Mouse (Mus musculus) lung, adult 2 months (tissue): ENCODE data around the gene Gm49383.

Experiments used
- CTCF ChIP-seq: fragments of 200-500 bp; IDR thresholded peaks from 2 replicates; pipeline ENCODE4 v1.5.1; 2011; ENCODE audit warnings: mild to moderate bottlenecking, low read length, control low read depth; ENCODE audit not compliant: insufficient read depth
- POLR2A ChIP-seq: fragments of 200-500 bp; IDR thresholded peaks from 2 replicates; pipeline ENCODE4 v1.6.1; 2011; ENCODE audit warnings: low read depth, mild to moderate bottlenecking, control low read depth, low read length, borderline replicate concordance; ENCODE audit errors: extremely low read depth

DNA sequence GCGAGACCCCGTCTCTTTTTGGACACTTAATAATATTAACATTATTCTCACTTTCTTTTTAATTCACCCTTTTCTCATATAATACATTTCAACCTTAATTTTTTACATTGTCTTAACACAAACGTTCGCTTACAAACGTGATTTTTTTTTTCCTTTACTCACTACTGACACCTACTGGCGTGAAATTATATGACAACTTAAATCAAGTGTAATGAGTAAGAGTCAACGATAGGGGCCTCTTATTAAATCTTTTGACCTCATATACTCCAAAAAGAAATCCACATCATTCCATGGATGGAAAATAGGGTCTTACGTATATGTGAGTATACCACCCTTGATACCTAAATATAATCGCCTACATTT, 37.3 kb downstream of the Gm49383 start:
- TF ChIP-seq CTCF (peak; percentile 45; the same call in 1 of the 2 replicates), POLR2A (no peak)
